Mouse (Mus musculus) heart, postnatal 0 days (tissue): ENCODE data around the gene Polm. TPM values are rescaled to one million over a fixed set of nuclear protein-coding genes. Genes with fewer than 3 reads are reported as not detected.
A peak's percentile ranks its signal among the peaks of the same experiment; 100 is the strongest.

ENCODE experiments used
- ATAC-seq: fragments of 200-750 bp; cut with Nextera tagmentation; 2 replicates; pipeline ENCODE4 v1.8.0; 2017; ENCODE audit warnings: low read depth, moderate number of reproducible peaks, moderate library complexity; ENCODE audit not compliant: insufficient read depth
- DNase-seq: peaks from one replicate; pipeline ENCODE4 v3.0.0-alpha.2; 2016; ENCODE audit warnings: low spot score
- H3K27ac ChIP-seq: fragments of 300-500 bp; sonication (generic); 2 replicates; pipeline ENCODE4 v1.5.1; 2014; ENCODE audit warnings: low read depth, mild to moderate bottlenecking
- H3K27me3 ChIP-seq: fragments of 300-500 bp; sonication (generic); 2 replicates; pipeline ENCODE4 v1.6.1; 2014; ENCODE audit warnings: low read length, mixed read lengths; ENCODE audit not compliant: control insufficient read depth, insufficient read depth
- H3K36me3 ChIP-seq: fragments of 300-500 bp; sonication (generic); replicated peaks from 2 replicates; pipeline ENCODE4 v1.6.1; 2014; ENCODE audit warnings: low read length, mixed read lengths; ENCODE audit not compliant: control insufficient read depth, insufficient read depth
- H3K4me1 ChIP-seq: fragments of 300-500 bp; sonication (generic); 2 replicates; pipeline ENCODE4 v1.6.1; 2014; ENCODE audit warnings: antibody characterized with exemption; ENCODE audit not compliant: control insufficient read depth, insufficient read depth
- H3K4me2 ChIP-seq: fragments of 300-500 bp; sonication (generic); 2 replicates; pipeline ENCODE4 v1.6.1; 2014; ENCODE audit warnings: low read depth, mild to moderate bottlenecking, low read length, moderate library complexity
- H3K4me3 ChIP-seq: fragments of 300-500 bp; sonication (generic); 2 replicates; pipeline ENCODE4 v1.5.1; 2014; ENCODE audit warnings: low read depth, low read length
- H3K9ac ChIP-seq: fragments of 300-500 bp; sonication (generic); replicated peaks from 2 replicates; pipeline ENCODE4 v1.6.1; 2014; ENCODE audit warnings: low read depth, low read length, mixed read lengths
- H3K9me3 ChIP-seq: fragments of 300-500 bp; sonication (generic); replicated peaks from 2 replicates; pipeline ENCODE4 v1.6.1; 2016; ENCODE audit warnings: low read length; ENCODE audit not compliant: control insufficient read depth
- CTCF ChIP-seq: IDR thresholded peaks from 2 replicates; pipeline ENCODE4 v1.5.1; 2016; ENCODE audit warnings: antibody characterized with exemption, control low read depth, low read depth
- EP300 ChIP-seq: IDR thresholded peaks from 2 replicates; pipeline ENCODE4 v1.6.1; 2016; ENCODE audit warnings: antibody characterized with exemption, low read depth
- WGBS: fragments of 180-500 bp; shearing (Covaris S2); extraction: QIAGEN DNeasy Blood & Tissue Kit; methylation state at CpG from one replicate; pipeline ENCODE4 v1.1.7; 2014; 5-methylcytosine and 5-hydroxymethylcytosine counted together
- polyA plus RNA-seq: library from polyadenylated mRNA; unstranded; fragments of >200 nt; fragmentation: Nextera tagmentation; extraction: Ambion mirVana; gene quantifications from 2 replicates; pipeline ENCODE4 v1.2.1, GENCODE M21; 2015
- total RNA-seq: library from RNA; depleted of rRNA; stranded (reverse); fragments of >200 nt; gene quantifications from 2 replicates; pipeline ENCODE4 v1.2.3, GENCODE M21; 2014; ENCODE audit warnings: low replicate concordance

Gene Polm
- total and polyA plus RNA-seq, 2 experiments from 2014 or later, result 3.7 to 4.4 TPM

- Histone ChIP-seq H3K9me3 (no peaks in the 10 kb centered on the region), H3K4me3 (no peak overlapping the region), H3K9ac (no peak overlapping the region), H3K27ac (no peak overlapping the region), H3K36me3 (no peaks in the 10 kb centered on the region), H3K4me2 (no peak overlapping the region), H3K4me1 (peaks cover 6% of the 10 kb centered on the region; the same call in 1 of the 2 replicates), H3K27me3 (0 out of 2 replicates have a peak, but pooled peaks cover 3% of the 10 kb centered on the region)
- ATAC-seq (no peak), DNase-seq (no peak)
- no peak for TF ChIP-seq CTCF
- no peak for TF ChIP-seq EP300
Observed at GRCm38 (mm10) chr11:5855481-5855880, 17.7 kb upstream of the Polm start.

GRCm38 (mm10) chr11:5852314-5852713, 14.5 kb upstream of the Polm start:
- Histone ChIP-seq H3K9ac (no peak overlapping the region), H3K4me1 (peaks cover 15% of the 10 kb centered on the region)
- no peak for ATAC-seq

GRCm38 (mm10) chr11:5851021-5851736, 13.4 kb upstream of the Polm start:
- WGBS, result 48% methylated on average over 4 of the region's 4 CpGs
- Histone ChIP-seq H3K4me3 (no peak overlapping the region), H3K4me2 (no peak overlapping the region), H3K9ac (no peak overlapping the region), H3K27me3 (no peaks in the 10 kb centered on the region), H3K9me3 (no peaks in the 10 kb centered on the region), H3K27ac (peak overlapping the region; percentile 61; the same call in 1 of the 2 replicates), H3K4me1 (peaks cover 19% of the 10 kb centered on the region), H3K36me3 (no peaks in the 10 kb centered on the region)
- ATAC-seq (no peak), DNase-seq (no peak)
- TF ChIP-seq CTCF (no peak), EP300 (no peak)

More at GRCm38 (mm10) chr11:5852314-5852713, 14.5 kb upstream of the Polm start:
- Histone ChIP-seq H3K27me3 (no peaks in the 10 kb centered on the region), H3K4me3 (no peak overlapping the region), H3K27ac (no peak overlapping the region), H3K36me3 (no peaks in the 10 kb centered on the region), H3K9me3 (no peaks in the 10 kb centered on the region), H3K4me2 (no peak overlapping the region)
- no peak for DNase-seq
- TF ChIP-seq EP300 (no peak), CTCF (no peak)
- WGBS, result 29% methylated on average over 1 of the region's 1 CpGs

GRCm38 (mm10) chr11:5850452-5850851, 12.6 kb upstream of the Polm start:
- Histone ChIP-seq H3K4me1 (peaks cover 19% of the 10 kb centered on the region), H3K9me3 (no peaks in the 10 kb centered on the region), H3K4me2 (no peak overlapping the region), H3K9ac (no peak overlapping the region), H3K36me3 (no peaks in the 10 kb centered on the region), H3K27ac (no peak overlapping the region), H3K27me3 (no peaks in the 10 kb centered on the region), H3K4me3 (no peak overlapping the region)
- TF ChIP-seq EP300, result no peak
- no peak for TF ChIP-seq CTCF
- no peak for ATAC-seq
- no peak for DNase-seq
- 42% methylated on average over 5 of the region's 5 CpGs for WGBS

- Histone ChIP-seq H3K9ac (no peak overlapping the region), H3K4me2 (no peak overlapping the region), H3K36me3 (no peaks in the 10 kb centered on the region), H3K27me3 (no peaks in the 10 kb centered on the region), H3K4me3 (no peak overlapping the region), H3K4me1 (peaks cover 19% of the 10 kb centered on the region), H3K27ac (no peak overlapping the region), H3K9me3 (no peaks in the 10 kb centered on the region)
- DNase-seq (no peak), ATAC-seq (no peak)
- WGBS, result 63% methylated on average over 2 of the region's 2 CpGs
- TF ChIP-seq EP300, result no peak
- no peak for TF ChIP-seq CTCF
Observed at GRCm38 (mm10) chr11:5849316-5849715, 11.5 kb upstream of the Polm start.

- no peaks in the 10 kb centered on the region for H3K9me3 ChIP-seq
- H3K4me3 ChIP-seq, result no peak overlapping the region
- ATAC-seq (peak; percentile 40; the same call in 1 of the 2 replicates), DNase-seq (peak; percentile 44)
- H3K4me2 ChIP-seq, result no peak overlapping the region
- peaks cover 19% of the 10 kb centered on the region for H3K4me1 ChIP-seq
- H3K27me3 ChIP-seq, result no peaks in the 10 kb centered on the region
- H3K9ac ChIP-seq, result no peak overlapping the region
- H3K27ac ChIP-seq, result no peak overlapping the region
- WGBS, result 38% methylated on average over 6 of the region's 6 CpGs
- TF ChIP-seq CTCF (no peak), EP300 (no peak)
- H3K36me3 ChIP-seq, result no peaks in the 10 kb centered on the region
Observed at GRCm38 (mm10) chr11:5848741-5849140, 10.9 kb upstream of the Polm start.
